Mouse (Mus musculus) CH12.LX (cell line): ENCODE data around the gene Ssr1.
A peak's percentile ranks its signal among the peaks of the same experiment; 100 is the strongest.

Experiments used
- CHD2 ChIP-seq: IDR thresholded peaks from 2 replicates; pipeline ENCODE4 v1.6.1; 2011; ENCODE audit warnings: low read length, improper control_type of control experiment
- CTCF ChIP-seq, 2 experiments: IDR thresholded peaks in 1 of 2; conservative IDR thresholded peaks in 1 of 2; 2 replicates each; pipeline ENCODE4 v1.5.1; 2011 to 2012; ENCODE audit warnings: low read depth in 2 of 2, low read length in 2 of 2, improper control_type of control experiment in 1 of 2, inconsistent platforms in 1 of 2, mild to moderate bottlenecking in 1 of 2, moderate library complexity in 1 of 2
- EP300 ChIP-seq: IDR thresholded peaks from 2 replicates; pipeline ENCODE4 v1.6.1; 2011; ENCODE audit warnings: low read length, improper control_type of control experiment
- GABPA ChIP-seq: IDR thresholded peaks from 2 replicates; pipeline ENCODE4 v1.6.1; 2012; ENCODE audit warnings: low read depth, low read length, improper control_type of control experiment, inconsistent platforms; ENCODE audit not compliant: insufficient replicate concordance
- JUND ChIP-seq: conservative IDR thresholded peaks from 2 replicates; pipeline ENCODE4 v1.6.1; 2011; ENCODE audit warnings: low read depth, low read length, improper control_type of control experiment
- MAFK ChIP-seq: IDR thresholded peaks from 2 replicates; pipeline ENCODE4 v1.6.1; 2011; ENCODE audit warnings: low read length, improper control_type of control experiment; ENCODE audit not compliant: insufficient replicate concordance
- MXI1 ChIP-seq: IDR thresholded peaks from 2 replicates; pipeline ENCODE4 v1.6.1; 2011; ENCODE audit warnings: mild to moderate bottlenecking, low read depth, low read length, improper control_type of control experiment
- MYC ChIP-seq: IDR thresholded peaks from 2 replicates; pipeline ENCODE4 v1.6.1; 2011; ENCODE audit warnings: low read depth, mild to moderate bottlenecking, improper control_type of control experiment, low read length
- NELFE ChIP-seq: IDR thresholded peaks from 2 replicates; pipeline ENCODE4 v1.6.1; 2011; ENCODE audit warnings: low read depth, low read length, improper control_type of control experiment
- POLR2A ChIP-seq: IDR thresholded peaks from 2 replicates; pipeline ENCODE4 v1.6.1; 2011; ENCODE audit warnings: low read depth, mild to moderate bottlenecking, improper control_type of control experiment, low read length
- RAD21 ChIP-seq: IDR thresholded peaks from 2 replicates; pipeline ENCODE4 v1.6.1; 2011; ENCODE audit warnings: low read depth, mild to moderate bottlenecking, low read length, improper control_type of control experiment, moderate library complexity
- RCOR1 ChIP-seq: conservative IDR thresholded peaks from 2 replicates; pipeline ENCODE4 v1.6.1; 2012; ENCODE audit warnings: low read depth, mild to moderate bottlenecking, inconsistent platforms, low read length, improper control_type of control experiment
- TCF12 ChIP-seq: IDR thresholded peaks from 2 replicates; pipeline ENCODE4 v1.6.1; 2014; ENCODE audit warnings: low read depth, mild to moderate bottlenecking, inconsistent platforms, low read length, improper control_type of control experiment
- USF2 ChIP-seq: conservative IDR thresholded peaks from 2 replicates; pipeline ENCODE4 v1.6.1; 2011; ENCODE audit warnings: low read depth, low read length, improper control_type of control experiment

GRCm38 (mm10) chr13:37967052-37967437 lies 27.0 kb downstream of the Ssr1 start:
- TF ChIP-seq CTCF (conservative IDR thresholded peaks at IDR 0.05 in 1 of 2, IDR thresholded peaks at IDR 0.05 in 1 of 2; ENCODE audit: low read depth in 2 of 2, low read length in 2 of 2): no peak
- no peak for TF ChIP-seq POLR2A
- TF ChIP-seq RAD21: no peak
- TF ChIP-seq NELFE: peak; percentile 0; the same call in 1 of the 2 replicates
- 0 out of 2 replicates have a peak, but pooled peaks have one; percentile 5 for TF ChIP-seq MXI1
- TF ChIP-seq USF2: no peak
- no peak for TF ChIP-seq MAFK
- TF ChIP-seq EP300: no peak
- no peak for TF ChIP-seq JUND
- no peak for TF ChIP-seq TCF12
- no peak for TF ChIP-seq RCOR1
- no peak for TF ChIP-seq MYC
- TF ChIP-seq CHD2: no peak
- no peak for TF ChIP-seq GABPA
